Mouse (Mus musculus): ENCODE data around the gene Glb1l2. TPM values are rescaled to one million over a fixed set of nuclear protein-coding genes. Genes with fewer than 3 reads are reported as not detected.

Gene Glb1l2
- polyA plus RNA-seq, 1 experiment from 2014 or later, result 5.8 TPM

GRCm38 (mm10) chr9:26747121-26747520 is 59.1 kb downstream of the Glb1l2 start:
- H3K9ac ChIP-seq (ENCODE audit: low read length), result no peak overlapping the region
- no peak overlapping the region for H3K4me2 ChIP-seq (ENCODE audit: low read depth, low read length, severe bottlenecking)
- no peak for DNase-seq (ENCODE audit: low spot score)
- WGBS, result 9% methylated on average over 4 of the region's 4 CpGs
- no peak for ATAC-seq (replicated peaks; ENCODE audit: low FRiP score)
- H3K4me1 ChIP-seq (replicated peaks; ENCODE audit: control insufficient read depth, insufficient read depth, low read length), result no peaks in the 10 kb centered on the region
- no peaks in the 10 kb centered on the region for H3K27me3 ChIP-seq (ENCODE audit: control insufficient read depth, insufficient read depth, low read length)
- no peak overlapping the region for H3K27ac ChIP-seq (ENCODE audit: low read depth, low read length)
- no peak overlapping the region for H3K4me3 ChIP-seq (ENCODE audit: low read depth, low read length)
- H3K36me3 ChIP-seq (ENCODE audit: control insufficient read depth, insufficient read depth, low read length), result no peaks in the 10 kb centered on the region
- H3K9me3 ChIP-seq (ENCODE audit: control insufficient read depth, low read length), result no peaks in the 10 kb centered on the region

- Histone ChIP-seq H3K4me3 (ENCODE audit: low read depth, low read length) (no peak overlapping the region), H3K9ac (ENCODE audit: low read length) (no peak overlapping the region), H3K27me3 (ENCODE audit: control insufficient read depth, insufficient read depth, low read length) (no peaks in the 10 kb centered on the region), H3K4me2 (ENCODE audit: low read depth, low read length, severe bottlenecking) (no peak overlapping the region), H3K36me3 (ENCODE audit: control insufficient read depth, insufficient read depth, low read length) (no peaks in the 10 kb centered on the region), H3K27ac (ENCODE audit: low read depth, low read length) (no peak overlapping the region), H3K9me3 (ENCODE audit: control insufficient read depth, low read length) (no peaks in the 10 kb centered on the region), H3K4me1 (replicated peaks; ENCODE audit: control insufficient read depth, insufficient read depth, low read length) (no peaks in the 10 kb centered on the region)
- no peak for ATAC-seq (replicated peaks; ENCODE audit: low FRiP score)
- 90% methylated on average over 3 of the region's 3 CpGs for WGBS
- no peak for DNase-seq (ENCODE audit: low spot score)
Observed at GRCm38 (mm10) chr9:26742817-26743216, 63.5 kb downstream of the Glb1l2 start.

GRCm38 (mm10) chr9:26737116-26737515 is 69.2 kb downstream of the Glb1l2 start:
- Histone ChIP-seq H3K36me3 (ENCODE audit: control insufficient read depth, insufficient read depth, low read length) (no peaks in the 10 kb centered on the region), H3K9ac (ENCODE audit: low read length) (no peak overlapping the region), H3K4me2 (ENCODE audit: low read depth, low read length, severe bottlenecking) (no peak overlapping the region), H3K27me3 (ENCODE audit: control insufficient read depth, insufficient read depth, low read length) (no peaks in the 10 kb centered on the region; the same call in none of the 2 replicates), H3K4me1 (replicated peaks; ENCODE audit: control insufficient read depth, insufficient read depth, low read length) (peaks cover 3% of the 10 kb centered on the region; the same call in 1 of the 2 replicates), H3K27ac (ENCODE audit: low read depth, low read length) (no peak overlapping the region), H3K9me3 (ENCODE audit: control insufficient read depth, low read length) (no peaks in the 10 kb centered on the region), H3K4me3 (ENCODE audit: low read depth, low read length) (no peak overlapping the region)
- DNase-seq (ENCODE audit: low spot score) (no peak), ATAC-seq (replicated peaks; ENCODE audit: low FRiP score) (no peak)
- 81% methylated on average over 5 of the region's 5 CpGs for WGBS

- ATAC-seq (replicated peaks; ENCODE audit: low FRiP score) (peak; percentile 69), DNase-seq (ENCODE audit: low spot score) (no peak)
- H3K27me3 ChIP-seq (ENCODE audit: control insufficient read depth, insufficient read depth, low read length), result no peaks in the 10 kb centered on the region; the same call in none of the 2 replicates
- H3K4me3 ChIP-seq (ENCODE audit: low read depth, low read length), result peak overlapping the region; percentile 68
- H3K9ac ChIP-seq (ENCODE audit: low read length), result peak overlapping the region; percentile 70
- WGBS, result 2% methylated on average over 37 of the region's 37 CpGs
- no peaks in the 10 kb centered on the region for H3K9me3 ChIP-seq (ENCODE audit: control insufficient read depth, low read length)
- peak overlapping the region; percentile 94 for H3K4me2 ChIP-seq (ENCODE audit: low read depth, low read length, severe bottlenecking)
- peaks cover 3% of the 10 kb centered on the region; the same call in 1 of the 2 replicates for H3K4me1 ChIP-seq (replicated peaks; ENCODE audit: control insufficient read depth, insufficient read depth, low read length)
- H3K36me3 ChIP-seq (ENCODE audit: control insufficient read depth, insufficient read depth, low read length), result no peaks in the 10 kb centered on the region
- H3K27ac ChIP-seq (ENCODE audit: low read depth, low read length), result no peak overlapping the region
Observed at GRCm38 (mm10) chr9:26733986-26734385, 72.3 kb downstream of the Glb1l2 start.

GRCm38 (mm10) chr9:26733206-26733891 is 72.9 kb downstream of the Glb1l2 start, which contains the start of gene B3gat1:
Gene B3gat1 (plus strand): TSS chr9:26733728.
- H3K27ac ChIP-seq (ENCODE audit: low read depth, low read length), result no peak within 1 kb of the TSS
- DNase-seq (ENCODE audit: low spot score) (peak; percentile 85), ATAC-seq (replicated peaks; ENCODE audit: low FRiP score) (peak; percentile 91)
- H3K27me3 ChIP-seq (ENCODE audit: control insufficient read depth, insufficient read depth, low read length), result no peaks in the 10 kb centered on the region; the same call in none of the 2 replicates
- no peaks in the 10 kb centered on the region for H3K36me3 ChIP-seq (ENCODE audit: control insufficient read depth, insufficient read depth, low read length)
- peaks cover 3% of the 10 kb centered on the region; the same call in 1 of the 2 replicates for H3K4me1 ChIP-seq (replicated peaks; ENCODE audit: control insufficient read depth, insufficient read depth, low read length)
- under 1% methylated on average over 30 of the region's 65 CpGs for WGBS
- H3K9me3 ChIP-seq (ENCODE audit: control insufficient read depth, low read length), result no peaks in the 10 kb centered on the region
- H3K9ac ChIP-seq (ENCODE audit: low read length), result peak within 1 kb of the TSS; percentile 70
- H3K4me2 ChIP-seq (ENCODE audit: low read depth, low read length, severe bottlenecking), result peak within 1 kb of the TSS; percentile 94
- H3K4me3 ChIP-seq (ENCODE audit: low read depth, low read length), result peak within 1 kb of the TSS; percentile 68

GRCm38 (mm10) chr9:26728556-26728955 is 77.7 kb downstream of the Glb1l2 start:
- H3K36me3 ChIP-seq (ENCODE audit: control insufficient read depth, insufficient read depth, low read length), result no peaks in the 10 kb centered on the region
- ATAC-seq (replicated peaks; ENCODE audit: low FRiP score) (no peak), DNase-seq (ENCODE audit: low spot score) (no peak)
- WGBS, result 78% methylated on average over 2 of the region's 2 CpGs
- H3K4me1 ChIP-seq (replicated peaks; ENCODE audit: control insufficient read depth, insufficient read depth, low read length), result no peaks in the 10 kb centered on the region
- no peak overlapping the region for H3K4me3 ChIP-seq (ENCODE audit: low read depth, low read length)
- no peak overlapping the region for H3K9ac ChIP-seq (ENCODE audit: low read length)
- H3K9me3 ChIP-seq (ENCODE audit: control insufficient read depth, low read length), result no peaks in the 10 kb centered on the region
- no peak overlapping the region for H3K27ac ChIP-seq (ENCODE audit: low read depth, low read length)
- no peak overlapping the region for H3K4me2 ChIP-seq (ENCODE audit: low read depth, low read length, severe bottlenecking)
- no peaks in the 10 kb centered on the region; the same call in 1 of the 2 replicates for H3K27me3 ChIP-seq (ENCODE audit: control insufficient read depth, insufficient read depth, low read length)

- Histone ChIP-seq H3K27ac (ENCODE audit: low read depth, low read length) (no peak overlapping the region), H3K27me3 (ENCODE audit: control insufficient read depth, insufficient read depth, low read length) (no peaks in the 10 kb centered on the region), H3K4me2 (ENCODE audit: low read depth, low read length, severe bottlenecking) (no peak overlapping the region), H3K36me3 (ENCODE audit: control insufficient read depth, insufficient read depth, low read length) (no peaks in the 10 kb centered on the region), H3K9me3 (ENCODE audit: control insufficient read depth, low read length) (no peaks in the 10 kb centered on the region), H3K4me1 (replicated peaks; ENCODE audit: control insufficient read depth, insufficient read depth, low read length) (no peaks in the 10 kb centered on the region), H3K9ac (ENCODE audit: low read length) (no peak overlapping the region), H3K4me3 (ENCODE audit: low read depth, low read length) (no peak overlapping the region)
- DNase-seq (ENCODE audit: low spot score) (peak; percentile 71), ATAC-seq (replicated peaks; ENCODE audit: low FRiP score) (no peak)
- WGBS, result 66% methylated on average over 2 of the region's 2 CpGs
Observed at GRCm38 (mm10) chr9:26727445-26727844, 78.8 kb downstream of the Glb1l2 start.

GRCm38 (mm10) chr9:26725709-26726108 is 80.6 kb downstream of the Glb1l2 start:
- H3K4me1 ChIP-seq (replicated peaks; ENCODE audit: control insufficient read depth, insufficient read depth, low read length), result no peaks in the 10 kb centered on the region
- no peaks in the 10 kb centered on the region for H3K36me3 ChIP-seq (ENCODE audit: control insufficient read depth, insufficient read depth, low read length)
- H3K27me3 ChIP-seq (ENCODE audit: control insufficient read depth, insufficient read depth, low read length), result no peaks in the 10 kb centered on the region
- H3K27ac ChIP-seq (ENCODE audit: low read depth, low read length), result no peak overlapping the region
- ATAC-seq (replicated peaks; ENCODE audit: low FRiP score), result no peak
- no peak overlapping the region for H3K4me2 ChIP-seq (ENCODE audit: low read depth, low read length, severe bottlenecking)
- no peak for DNase-seq (ENCODE audit: low spot score)
- H3K9ac ChIP-seq (ENCODE audit: low read length), result no peak overlapping the region
- H3K4me3 ChIP-seq (ENCODE audit: low read depth, low read length), result no peak overlapping the region
- WGBS, result 86% methylated on average over 3 of the region's 3 CpGs
- no peaks in the 10 kb centered on the region for H3K9me3 ChIP-seq (ENCODE audit: control insufficient read depth, low read length)

- Histone ChIP-seq H3K9me3 (ENCODE audit: control insufficient read depth, low read length) (no peaks in the 10 kb centered on the region), H3K4me2 (ENCODE audit: low read depth, low read length, severe bottlenecking) (no peak overlapping the region), H3K27ac (ENCODE audit: low read depth, low read length) (no peak overlapping the region), H3K36me3 (ENCODE audit: control insufficient read depth, insufficient read depth, low read length) (no peaks in the 10 kb centered on the region), H3K4me1 (replicated peaks; ENCODE audit: control insufficient read depth, insufficient read depth, low read length) (no peaks in the 10 kb centered on the region), H3K4me3 (ENCODE audit: low read depth, low read length) (no peak overlapping the region), H3K27me3 (ENCODE audit: control insufficient read depth, insufficient read depth, low read length) (no peaks in the 10 kb centered on the region), H3K9ac (ENCODE audit: low read length) (no peak overlapping the region)
- ATAC-seq (replicated peaks; ENCODE audit: low FRiP score) (no peak), DNase-seq (ENCODE audit: low spot score) (no peak)
- 58% methylated on average over 7 of the region's 7 CpGs for WGBS
Observed at GRCm38 (mm10) chr9:26721771-26722170, 84.5 kb downstream of the Glb1l2 start.

Data from forebrain, embryonic 11.5 days (tissue).